Mouse (Mus musculus): ENCODE measurements around the gene Tha1.

Gene Tha1

GRCm38 (mm10) chr11:117880336-117880976 lies 7.2 kb upstream of the Tha1 start:
- DNase-seq = peak; percentile 45

GRCm38 (mm10) chr11:117879676-117880075 lies 6.4 kb upstream of the Tha1 start:
- no peak for DNase-seq

- no peak for DNase-seq
These were observed 5.6 kb upstream of the Tha1 start for GRCm38 (mm10) chr11:117878892-117879291.

GRCm38 (mm10) chr11:117877917-117878745 lies 4.8 kb upstream of the Tha1 start:
- DNase-seq = no peak

GRCm38 (mm10) chr11:117875681-117876080 lies 2.4 kb upstream of the Tha1 start:
- DNase-seq = no peak

- no peak for DNase-seq
These were observed 1.1 kb upstream of the Tha1 start for GRCm38 (mm10) chr11:117874419-117874818.

GRCm38 (mm10) chr11:117871911-117872584 lies 1.2 kb downstream of the Tha1 start:
- DNase-seq = no peak

- DNase-seq = no peak
These were observed 1.9 kb downstream of the Tha1 start for GRCm38 (mm10) chr11:117871376-117871775.

- DNase-seq = peak; percentile 88
These were observed 2.5 kb downstream of the Tha1 start for GRCm38 (mm10) chr11:117870688-117871365.

- DNase-seq = no peak
These were observed 7.3 kb downstream of the Tha1 start for GRCm38 (mm10) chr11:117865988-117866387.

GRCm38 (mm10) chr11:117864805-117865204 lies 8.5 kb downstream of the Tha1 start:
- no peak for DNase-seq

- DNase-seq = no peak
These were observed 10.0 kb downstream of the Tha1 start for GRCm38 (mm10) chr11:117863174-117863856.

GRCm38 (mm10) chr11:117860601-117861000 lies 12.7 kb downstream of the Tha1 start, which contains the start of gene Tmem235:
TSS of gene Tmem235 (plus strand) at chr11:117860752.
- DNase-seq = no peak

GRCm38 (mm10) chr11:117858392-117858791 lies 14.9 kb downstream of the Tha1 start:
- no peak for DNase-seq

GRCm38 (mm10) chr11:117857462-117857861 lies 15.8 kb downstream of the Tha1 start:
- DNase-seq = no peak

- no peak for DNase-seq
These were observed 17.3 kb downstream of the Tha1 start for GRCm38 (mm10) chr11:117855975-117856374.

GRCm38 (mm10) chr11:117855360-117855759 lies 17.9 kb downstream of the Tha1 start:
- DNase-seq = no peak

- no peak for DNase-seq
These were observed 19.0 kb downstream of the Tha1 start for GRCm38 (mm10) chr11:117854241-117854640.

- DNase-seq = no peak
These were observed 20.4 kb downstream of the Tha1 start for GRCm38 (mm10) chr11:117852875-117853274.

- DNase-seq = peak; percentile 95
These were observed 24.2 kb downstream of the Tha1 start, which contains the start of gene Birc5 for GRCm38 (mm10) chr11:117848985-117849671. TSS of gene Birc5 (plus strand) at chr11:117849251.

- peak; percentile 24 for DNase-seq
These were observed 24.9 kb downstream of the Tha1 start for GRCm38 (mm10) chr11:117848271-117848984.

All from cerebellum, adult 8-10 months (tissue).